In genomic region chr5:105518626-105519095, GRCm38 (mm10) we compare ENCODE assay signal across 8 mouse cellular contexts. TPM values are rescaled to one million over a fixed set of nuclear protein-coding genes. Genes with fewer than 3 reads are reported as not detected.
DNase-seq lines count a peak whose midpoint lies in the region; ATAC-seq lines count a peak whose summit lies in the region.

No protein-coding gene starts in this region.

- no peaks in the 10 kb centered on the region for H3K9me3 ChIP-seq in forebrain, embryonic 15.5 days
- no peaks in the 10 kb centered on the region for H3K9me3 ChIP-seq in limb, embryonic 15.5 days
- no peaks in the 10 kb centered on the region for H3K9me3 ChIP-seq in neural tube, embryonic 14.5 days (ENCODE audit: control insufficient read depth, low read length)

- H3K27me3 ChIP-seq in forebrain, embryonic 15.5 days: 0 out of 2 replicates have a peak, but pooled peaks cover 2% of the 10 kb centered on the region
- no peaks in the 10 kb centered on the region for H3K27me3 ChIP-seq in limb, embryonic 15.5 days
- H3K27me3 ChIP-seq in neural tube, embryonic 14.5 days (ENCODE audit: control insufficient read depth, insufficient read depth, low read length): no peaks in the 10 kb centered on the region

- ATAC-seq in forebrain, embryonic 15.5 days (replicated peaks): peak; percentile 65; the same call in 1 of the 2 replicates
- peak; percentile 23; the same call in 1 of the 2 replicates for ATAC-seq in limb, embryonic 15.5 days (ENCODE audit: insufficient number of reproducible peaks, low FRiP score, low TSS enrichment, low read depth)
- peak; percentile 23 for ATAC-seq in neural tube, embryonic 14.5 days (ENCODE audit: low read depth)

- DNase-seq in layer of hippocampus, adult 18-20 months (ENCODE audit: low spot score in 2 of 2): peak; percentile 21 to 54
- no peak for DNase-seq in layer of hippocampus, postnatal 25 days (ENCODE audit: extremely low spot score in 1 of 2, low spot score in 1 of 2)
- peak; percentile 59 for DNase-seq in T-cell, adult 2 months (ENCODE audit: low spot score)
- DNase-seq in Muller cell, postnatal 12 days (ENCODE audit: inconsistent ontology term): no peak
- DNase-seq in gastrocnemius, postnatal 10 days: no peak

- peaks cover 23% of the 10 kb centered on the region for H3K4me1 ChIP-seq in forebrain, embryonic 15.5 days
- H3K4me1 ChIP-seq in limb, embryonic 15.5 days: peaks cover 13% of the 10 kb centered on the region
- H3K4me1 ChIP-seq in neural tube, embryonic 14.5 days (ENCODE audit: control insufficient read depth, insufficient read depth, low read length): 0 out of 2 replicates have a peak, but pooled peaks cover 6% of the 10 kb centered on the region

- H3K4me3 ChIP-seq in forebrain, embryonic 15.5 days: peak overlapping the region; percentile 77
- peak overlapping the region; percentile 64 for H3K4me3 ChIP-seq in limb, embryonic 15.5 days
- H3K4me3 ChIP-seq in neural tube, embryonic 14.5 days (ENCODE audit: low read depth, low read length): peak overlapping the region; percentile 77

- no peaks in the 10 kb centered on the region for H3K36me3 ChIP-seq in forebrain, embryonic 15.5 days
- H3K36me3 ChIP-seq in limb, embryonic 15.5 days: no peaks in the 10 kb centered on the region
- no peaks in the 10 kb centered on the region for H3K36me3 ChIP-seq in neural tube, embryonic 14.5 days (ENCODE audit: control insufficient read depth, insufficient read depth, low read length)

- WGBS in forebrain, embryonic 15.5 days: 0% methylated on average over 16 of the region's 16 CpGs
- 2% methylated on average over 16 of the region's 16 CpGs for WGBS in limb, embryonic 15.5 days
- under 1% methylated on average over 16 of the region's 16 CpGs for WGBS in neural tube, embryonic 14.5 days

- peak overlapping the region; percentile 87 for H3K4me2 ChIP-seq in forebrain, embryonic 15.5 days (replicated peaks)
- peak overlapping the region; percentile 90 for H3K4me2 ChIP-seq in limb, embryonic 15.5 days
- peak overlapping the region; percentile 64 for H3K4me2 ChIP-seq in neural tube, embryonic 14.5 days (ENCODE audit: low read depth, low read length)

- peak overlapping the region; percentile 85 for H3K9ac ChIP-seq in forebrain, embryonic 15.5 days (replicated peaks)
- peak overlapping the region; percentile 58 for H3K9ac ChIP-seq in limb, embryonic 15.5 days
- peak overlapping the region; percentile 75 for H3K9ac ChIP-seq in neural tube, embryonic 14.5 days (replicated peaks; ENCODE audit: low read depth, low read length)

- peak overlapping the region; percentile 88 for H3K27ac ChIP-seq in forebrain, embryonic 15.5 days (replicated peaks)
- peak overlapping the region; percentile 83 for H3K27ac ChIP-seq in limb, embryonic 15.5 days
- peak overlapping the region; percentile 76 for H3K27ac ChIP-seq in neural tube, embryonic 14.5 days (ENCODE audit: low read depth, low read length)

RNA-seq across cellular contexts. Expression of gene Lrrc8c, which starts 0.5 kb away (rescaled TPM):
- total RNA-seq in layer of hippocampus, adult 18-20 months (2021): 10 to 100 TPM; 29.8 to 35.1 TPM
- total RNA-seq in layer of hippocampus, postnatal 25 days (2021): 10 to 100 TPM; 23.5 to 27.0 TPM
- 11.4 and 12.0 TPM in 2 replicates for polyA plus RNA-seq in forebrain, embryonic 15.5 days (2015; fragmentation: Nextera tagmentation; extraction: Ambion mirVana)
- 17.9 and 20.7 TPM in 2 replicates for polyA plus RNA-seq in limb, embryonic 15.5 days (2015; fragmentation: Nextera tagmentation; extraction: Ambion mirVana)
- 14.0 and 14.2 TPM in 2 replicates for polyA plus RNA-seq in neural tube, embryonic 14.5 days (2014; fragmentation: Nextera tagmentation; extraction: Ambion mirVana)
- 10 to 100 TPM; 14.4 to 14.6 TPM for total RNA-seq in gastrocnemius, postnatal 10 days (2021)

Comparison
In these comparisons a context has a peak if more than half of its experiments do, and no peak if none do; other contexts are left out.
1. DNase-seq: peak in layer of hippocampus, adult 18-20 months (2 of 2) and T-cell, adult 2 months (single experiment); none in layer of hippocampus, postnatal 25 days (0 of 2), Muller cell, postnatal 12 days (single experiment) and gastrocnemius, postnatal 10 days (single experiment).
2. Peak in every context shown above with its lines, with median percentiles within 50 percentile points of each other: ATAC-seq, H3K27ac ChIP-seq, H3K4me2 ChIP-seq, H3K4me3 ChIP-seq and H3K9ac ChIP-seq.